Mouse (Mus musculus) thymus, postnatal 14 days (tissue): ENCODE results near the gene Spint4.

Experiments
- DNase-seq: peaks from one replicate; pipeline ENCODE4 v3.0.0; 2021

The Spint4 gene

DNA sequence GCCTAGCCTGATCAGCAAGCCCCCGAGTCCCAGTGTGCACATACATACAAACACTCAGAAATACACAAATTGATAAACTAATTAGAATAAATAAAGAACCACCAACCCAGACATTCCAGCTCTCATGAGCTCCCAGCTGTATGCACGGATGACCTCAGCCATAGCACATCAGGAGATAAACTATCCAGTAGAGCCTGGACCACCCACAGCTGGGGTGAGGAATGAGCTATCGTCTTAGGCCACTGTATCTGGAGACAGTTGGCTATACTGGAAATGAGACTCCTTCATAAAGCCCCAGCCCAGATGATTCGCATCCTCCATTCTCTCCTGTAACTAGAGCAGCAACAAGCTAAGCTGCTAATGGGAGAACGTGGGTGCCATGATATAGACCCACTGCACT, 36.5 kb downstream of the Spint4 start:
- DNase-seq = no peak

DNA sequence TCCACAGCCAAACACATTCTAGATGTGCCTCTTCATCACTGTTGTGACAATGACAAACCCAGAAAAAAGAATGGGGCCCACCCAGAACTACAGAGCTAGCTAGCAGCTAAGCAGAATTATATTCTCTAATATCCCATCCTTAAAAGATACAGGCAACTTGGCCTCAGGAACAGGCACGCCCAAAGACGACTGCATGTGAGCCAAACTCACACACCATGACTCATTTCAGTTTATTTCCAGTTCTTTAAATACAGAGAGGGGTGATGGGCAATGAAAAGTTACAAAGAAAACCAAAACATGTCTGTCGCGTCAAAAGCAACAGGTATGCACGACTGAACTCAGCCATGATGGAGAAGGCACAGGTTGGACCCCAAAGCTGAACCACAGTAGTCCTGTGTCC, 37.1 kb downstream of the Spint4 start:
- no peak for DNase-seq

GRCm38 (mm10) chr2:164737377-164738090, 39.2 kb downstream of the Spint4 start:
- DNase-seq = no peak

DNA sequence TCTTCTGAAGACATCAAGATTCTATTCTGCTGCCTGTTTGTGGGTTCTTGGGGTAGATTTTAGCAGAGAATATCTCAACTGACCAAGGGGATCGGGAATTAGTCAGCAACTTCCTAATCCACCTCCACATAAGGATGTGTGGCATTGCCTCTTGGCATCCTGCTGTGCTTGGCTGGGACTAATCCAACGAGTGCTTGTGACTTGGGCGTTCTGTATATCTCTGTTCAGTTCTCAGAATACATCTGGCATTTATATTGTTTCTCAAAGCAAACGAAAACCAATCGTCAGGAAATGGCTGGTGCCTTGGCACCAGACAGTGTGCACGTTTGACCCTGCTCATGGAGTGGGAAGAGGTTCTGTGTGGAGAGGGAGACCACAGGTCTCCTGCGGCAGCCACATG, 41.6 kb downstream of the Spint4 start:
- DNase-seq = no peak

DNA sequence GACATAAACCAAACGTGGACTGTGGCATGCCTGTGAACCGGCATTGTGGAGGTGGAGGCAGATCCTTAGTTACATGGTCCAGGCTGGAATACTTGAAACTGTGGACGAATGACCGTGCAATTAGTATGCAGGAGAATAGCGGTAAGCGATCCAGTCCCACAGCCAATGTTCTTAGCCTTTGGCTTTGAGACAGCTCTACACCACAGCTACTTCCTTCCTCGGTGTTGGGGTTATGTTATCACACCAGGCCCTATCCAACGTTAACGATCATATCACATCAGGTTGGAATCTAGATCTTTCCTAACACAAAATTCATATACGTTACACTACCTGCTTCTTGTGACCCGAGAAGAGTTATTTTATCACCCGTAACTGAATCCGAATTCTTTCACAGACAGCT, 46.7 kb downstream of the Spint4 start:
- no peak for DNase-seq

GRCm38 (mm10) chr2:164745843-164746479, 47.7 kb downstream of the Spint4 start, which contains the start of the genes Wfdc3 and Dnttip1:
Wfdc3 (minus strand) TSS chr2:164745931.
Dnttip1 (plus strand) TSS chr2:164745983.
- DNase-seq = peak; percentile 98

GRCm38 (mm10) chr2:164746693-164747092, 48.4 kb downstream of the Spint4 start:
- DNase-seq = peak; percentile 23

DNA sequence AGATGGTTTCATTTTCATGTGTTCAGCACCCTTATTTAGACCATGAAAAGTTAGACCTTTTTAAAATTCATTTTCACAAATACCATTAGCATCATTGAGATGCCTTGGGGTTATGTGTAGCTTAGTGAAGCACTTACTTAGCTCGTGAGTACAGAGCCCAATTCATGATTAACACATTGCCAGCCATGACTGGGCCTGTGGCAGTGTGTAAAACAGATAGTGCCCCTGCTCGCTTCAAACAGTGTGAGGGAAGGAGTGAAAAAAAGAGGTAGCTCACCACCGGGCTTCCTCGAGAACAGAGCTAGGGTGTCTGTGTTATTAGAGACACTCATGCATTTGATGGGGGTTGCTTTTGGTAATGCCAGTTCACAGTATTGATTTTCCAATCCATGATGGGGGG, 49.9 kb downstream of the Spint4 start:
- no peak for DNase-seq

DNA sequence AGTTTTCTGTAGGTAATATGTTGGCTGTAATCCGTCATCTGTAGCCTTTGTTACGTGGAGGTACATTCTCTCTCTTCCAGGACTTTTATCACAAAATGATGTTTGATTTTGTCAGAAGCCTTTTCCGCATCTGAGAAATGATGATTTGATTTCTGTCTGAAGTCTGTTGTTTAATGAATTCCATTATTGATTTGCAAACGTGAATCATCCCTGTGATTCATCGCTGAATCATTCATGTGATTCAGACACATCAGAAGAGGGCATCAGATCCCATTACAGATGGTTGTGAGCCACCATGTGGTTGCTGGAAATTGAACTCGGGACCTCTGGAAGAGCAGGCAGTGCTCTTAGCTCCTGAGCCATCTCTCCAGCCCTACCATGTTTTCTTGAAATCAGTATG, 50.7 kb downstream of the Spint4 start:
- no peak for DNase-seq
